Mouse (Mus musculus) liver, embryonic 14.5 days (tissue): ENCODE measurements at regions not wholly inside any gene's neighbourhood (a gene's known extent, or its start where the extent isn't known, plus 50 kb on each side); places are given as distances from the start of the nearest gene placed in this dataset.

Experiments
- CTCF ChIP-seq: IDR thresholded peaks from 2 replicates; pipeline ENCODE4 v1.5.1; 2016; ENCODE audit warnings: antibody characterized with exemption, low read depth, control low read depth
- EP300 ChIP-seq: IDR thresholded peaks from 2 replicates; pipeline ENCODE4 v1.6.1; 2016; ENCODE audit warnings: antibody characterized with exemption, low read depth

- no peak for TF ChIP-seq CTCF
- TF ChIP-seq EP300: no peak
These were observed 259.5 kb downstream of the Matn1 start for GRCm38 (mm10) chr4:131203721-131204120.
